Mouse (Mus musculus): ENCODE data around the gene Sec61b. TPM values are rescaled to one million over a fixed set of nuclear protein-coding genes. Genes with fewer than 3 reads are reported as not detected.

Sec61b gene
- polyA plus RNA-seq, 2 experiments, result 177 to 271 TPM

- WGBS (ENCODE audit: insufficient replicate concordance), result 28% methylated on average over 2 of the region's 2 CpGs
- ATAC-seq (ENCODE audit: insufficient read depth) (no peak), DNase-seq (ENCODE audit: low read depth in 3 of 3, low spot score in 3 of 3) (no peak)
- H3K4me2 ChIP-seq (ENCODE audit: low read depth), result no peak overlapping the region
- no peak overlapping the region for H3K9ac ChIP-seq (replicated peaks)
- TF ChIP-seq EP300 (IDR thresholded peaks at IDR 0.05; ENCODE audit: low read depth) (no peak), CTCF (IDR thresholded peaks at IDR 0.05; ENCODE audit: low read depth) (no peak)
- H3K4me3 ChIP-seq (ENCODE audit: insufficient read depth in 1 of 2, low read depth in 2 of 2, low read length in 2 of 2), result no peak overlapping the region
- H3K4me1 ChIP-seq (replicated peaks; ENCODE audit: control insufficient read depth in 2 of 2, insufficient read depth in 2 of 2, low read length in 1 of 2), result no peaks in the 10 kb centered on the region
- no peaks in the 10 kb centered on the region for H3K27me3 ChIP-seq (ENCODE audit: control insufficient read depth, insufficient read depth, low read length)
- H3K36me3 ChIP-seq (replicated peaks; ENCODE audit: control insufficient read depth, insufficient read depth, low read depth), result no peaks in the 10 kb centered on the region
- H3K27ac ChIP-seq, result no peak overlapping the region
- H3K9me3 ChIP-seq (ENCODE audit: control insufficient read depth, low read length), result no peaks in the 10 kb centered on the region
Measured at GRCm38 (mm10) chr4:47494686-47495085, 20.2 kb downstream of the Sec61b start.

- Histone ChIP-seq H3K27ac (no peak overlapping the region), H3K4me1 (replicated peaks; ENCODE audit: control insufficient read depth in 2 of 2, insufficient read depth in 2 of 2, low read length in 1 of 2) (no peaks in the 10 kb centered on the region), H3K4me3 (ENCODE audit: insufficient read depth in 1 of 2, low read depth in 2 of 2, low read length in 2 of 2) (no peak overlapping the region), H3K4me2 (ENCODE audit: low read depth) (no peak overlapping the region), H3K9ac (replicated peaks) (no peak overlapping the region), H3K27me3 (ENCODE audit: control insufficient read depth, insufficient read depth, low read length) (no peaks in the 10 kb centered on the region), H3K9me3 (ENCODE audit: control insufficient read depth, low read length) (no peaks in the 10 kb centered on the region), H3K36me3 (replicated peaks; ENCODE audit: control insufficient read depth, insufficient read depth, low read depth) (no peaks in the 10 kb centered on the region)
- TF ChIP-seq EP300 (IDR thresholded peaks at IDR 0.05; ENCODE audit: low read depth) (no peak), CTCF (IDR thresholded peaks at IDR 0.05; ENCODE audit: low read depth) (no peak)
- ATAC-seq (ENCODE audit: insufficient read depth), result no peak
- no peak for DNase-seq (ENCODE audit: low read depth in 3 of 3, low spot score in 3 of 3)
- WGBS (ENCODE audit: insufficient replicate concordance), result 46% methylated on average over 7 of the region's 7 CpGs
Measured at GRCm38 (mm10) chr4:47497811-47498385, 23.4 kb downstream of the Sec61b start.

- no peak overlapping the region for H3K4me2 ChIP-seq (ENCODE audit: low read depth)
- ATAC-seq (ENCODE audit: insufficient read depth) (no peak), DNase-seq (ENCODE audit: low read depth in 3 of 3, low spot score in 3 of 3) (no peak)
- H3K9me3 ChIP-seq (ENCODE audit: control insufficient read depth, low read length), result no peaks in the 10 kb centered on the region
- H3K36me3 ChIP-seq (replicated peaks; ENCODE audit: control insufficient read depth, insufficient read depth, low read depth), result no peaks in the 10 kb centered on the region
- H3K27ac ChIP-seq, result no peak overlapping the region
- H3K27me3 ChIP-seq (ENCODE audit: control insufficient read depth, insufficient read depth, low read length), result no peaks in the 10 kb centered on the region
- no peak overlapping the region for H3K4me3 ChIP-seq (ENCODE audit: insufficient read depth in 1 of 2, low read depth in 2 of 2, low read length in 2 of 2)
- TF ChIP-seq EP300 (IDR thresholded peaks at IDR 0.05; ENCODE audit: low read depth) (no peak), CTCF (IDR thresholded peaks at IDR 0.05; ENCODE audit: low read depth) (no peak)
- H3K9ac ChIP-seq (replicated peaks), result no peak overlapping the region
- no peaks in the 10 kb centered on the region for H3K4me1 ChIP-seq (replicated peaks; ENCODE audit: control insufficient read depth in 2 of 2, insufficient read depth in 2 of 2, low read length in 1 of 2)
- 63% methylated on average over 10 of the region's 10 CpGs for WGBS (ENCODE audit: insufficient replicate concordance)
Measured at GRCm38 (mm10) chr4:47499121-47499545, 24.7 kb downstream of the Sec61b start.

- H3K4me2 ChIP-seq (ENCODE audit: low read depth), result no peak overlapping the region
- H3K4me1 ChIP-seq (replicated peaks; ENCODE audit: control insufficient read depth in 2 of 2, insufficient read depth in 2 of 2, low read length in 1 of 2), result no peaks in the 10 kb centered on the region
- ATAC-seq (ENCODE audit: insufficient read depth) (no peak), DNase-seq (ENCODE audit: low read depth in 3 of 3, low spot score in 3 of 3) (peak; percentile 14 to 53 (median 30))
- H3K4me3 ChIP-seq (ENCODE audit: insufficient read depth in 1 of 2, low read depth in 2 of 2, low read length in 2 of 2), result no peak overlapping the region
- 18% methylated on average over 4 of the region's 4 CpGs for WGBS (ENCODE audit: insufficient replicate concordance)
- no peak overlapping the region for H3K27ac ChIP-seq
- H3K9ac ChIP-seq (replicated peaks), result no peak overlapping the region
- no peaks in the 10 kb centered on the region for H3K9me3 ChIP-seq (ENCODE audit: control insufficient read depth, low read length)
- no peaks in the 10 kb centered on the region for H3K36me3 ChIP-seq (replicated peaks; ENCODE audit: control insufficient read depth, insufficient read depth, low read depth)
- H3K27me3 ChIP-seq (ENCODE audit: control insufficient read depth, insufficient read depth, low read length), result no peaks in the 10 kb centered on the region
- TF ChIP-seq EP300 (IDR thresholded peaks at IDR 0.05; ENCODE audit: low read depth) (no peak), CTCF (IDR thresholded peaks at IDR 0.05; ENCODE audit: low read depth) (peak; percentile 78)
Measured at GRCm38 (mm10) chr4:47502546-47502971, 28.1 kb downstream of the Sec61b start.

- Histone ChIP-seq H3K9ac (replicated peaks) (no peak overlapping the region), H3K27me3 (ENCODE audit: control insufficient read depth, insufficient read depth, low read length) (no peaks in the 10 kb centered on the region), H3K36me3 (replicated peaks; ENCODE audit: control insufficient read depth, insufficient read depth, low read depth) (no peaks in the 10 kb centered on the region), H3K4me3 (ENCODE audit: insufficient read depth in 1 of 2, low read depth in 2 of 2, low read length in 2 of 2) (no peak overlapping the region), H3K9me3 (ENCODE audit: control insufficient read depth, low read length) (no peaks in the 10 kb centered on the region), H3K4me1 (replicated peaks; ENCODE audit: control insufficient read depth in 2 of 2, insufficient read depth in 2 of 2, low read length in 1 of 2) (no peaks in the 10 kb centered on the region), H3K27ac (no peak overlapping the region), H3K4me2 (ENCODE audit: low read depth) (no peak overlapping the region)
- TF ChIP-seq EP300 (IDR thresholded peaks at IDR 0.05; ENCODE audit: low read depth), result no peak
- no peak for TF ChIP-seq CTCF (IDR thresholded peaks at IDR 0.05; ENCODE audit: low read depth)
- DNase-seq (ENCODE audit: low read depth in 3 of 3, low spot score in 3 of 3) (no peak), ATAC-seq (ENCODE audit: insufficient read depth) (no peak)
- WGBS (ENCODE audit: insufficient replicate concordance), result 70% methylated on average over 6 of the region's 6 CpGs
Measured at GRCm38 (mm10) chr4:47503045-47503444, 28.6 kb downstream of the Sec61b start.

All from liver, embryonic 14.5 days (tissue).